Mouse (Mus musculus): ENCODE data around the gene Dgat2.

Gene Dgat2

GRCm38 (mm10) chr7:99160995-99161394, 21.5 kb downstream of the Dgat2 start:
- DNase-seq = no peak

- no peak for DNase-seq
Measured at GRCm38 (mm10) chr7:99159446-99159845, 23.1 kb downstream of the Dgat2 start.

GRCm38 (mm10) chr7:99158904-99159303, 23.6 kb downstream of the Dgat2 start:
- DNase-seq = peak; percentile 31

- DNase-seq = no peak
Measured at GRCm38 (mm10) chr7:99158011-99158410, 24.5 kb downstream of the Dgat2 start.

GRCm38 (mm10) chr7:99156737-99157136, 25.8 kb downstream of the Dgat2 start:
- DNase-seq = no peak

GRCm38 (mm10) chr7:99155311-99156289, 26.9 kb downstream of the Dgat2 start:
- peak; percentile 46 for DNase-seq

GRCm38 (mm10) chr7:99154648-99155151, 27.8 kb downstream of the Dgat2 start:
- no peak for DNase-seq

- no peak for DNase-seq
Measured at GRCm38 (mm10) chr7:99153686-99154202, 28.8 kb downstream of the Dgat2 start.

GRCm38 (mm10) chr7:99152756-99153155, 29.8 kb downstream of the Dgat2 start:
- no peak for DNase-seq

- DNase-seq = peak; percentile 99
Measured at GRCm38 (mm10) chr7:99151342-99151741, 31.2 kb downstream of the Dgat2 start.

GRCm38 (mm10) chr7:99149017-99149416, 33.5 kb downstream of the Dgat2 start:
- no peak for DNase-seq

GRCm38 (mm10) chr7:99147494-99147893, 35.0 kb downstream of the Dgat2 start:
- no peak for DNase-seq

- no peak for DNase-seq
Measured at GRCm38 (mm10) chr7:99146906-99147305, 35.6 kb downstream of the Dgat2 start.

- DNase-seq = peak; percentile 67
Measured at GRCm38 (mm10) chr7:99146011-99146410, 36.5 kb downstream of the Dgat2 start.

- no peak for DNase-seq
Measured at GRCm38 (mm10) chr7:99144616-99145015, 37.9 kb downstream of the Dgat2 start.

GRCm38 (mm10) chr7:99143244-99143643, 39.3 kb downstream of the Dgat2 start:
- no peak for DNase-seq

- DNase-seq = no peak
Measured at GRCm38 (mm10) chr7:99141919-99142606, 40.5 kb downstream of the Dgat2 start.

GRCm38 (mm10) chr7:99140984-99141918, 41.3 kb downstream of the Dgat2 start, which contains the start of gene Uvrag:
Gene Uvrag, minus strand, starts transcription at chr7:99141141.
- DNase-seq = peak; percentile 99

- DNase-seq = no peak
Measured at GRCm38 (mm10) chr7:99140511-99140910, 42.0 kb downstream of the Dgat2 start.

- no peak for DNase-seq
Measured at GRCm38 (mm10) chr7:99139841-99140491, 42.6 kb downstream of the Dgat2 start.

- no peak for DNase-seq
Measured at GRCm38 (mm10) chr7:99137541-99137940, 45.0 kb downstream of the Dgat2 start.

GRCm38 (mm10) chr7:99136789-99137188, 45.7 kb downstream of the Dgat2 start:
- DNase-seq = no peak
